Mouse (Mus musculus): ENCODE results near the gene Slc25a19. TPM values are rescaled to one million over a fixed set of nuclear protein-coding genes. Genes with fewer than 3 reads are reported as not detected.

Gene Slc25a19
- polyA plus RNA-seq, 1 experiment from 2014 or later = 24.0 TPM

DNA sequence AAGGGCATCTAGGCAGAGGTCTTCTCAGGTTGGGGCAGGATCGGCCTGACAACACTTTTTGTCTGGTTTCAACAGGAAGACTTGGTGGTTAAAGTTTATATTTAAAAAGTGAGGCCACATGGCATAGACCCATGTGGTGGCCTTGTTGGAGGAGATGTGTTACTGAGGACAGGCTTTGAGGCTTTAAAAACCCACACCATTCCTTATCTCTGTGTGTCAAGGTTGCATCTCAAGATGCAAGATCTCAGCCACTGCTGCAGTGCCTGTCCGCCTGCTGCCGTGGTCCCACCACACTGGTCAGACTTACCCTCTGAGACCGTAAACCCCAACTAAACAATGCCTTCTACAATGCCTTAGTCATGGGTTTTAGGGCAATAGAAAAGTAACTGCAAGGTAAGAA lies 29.8 kb downstream of the Slc25a19 start:
- Histone ChIP-seq H3K9ac (ENCODE audit: low read length) (no peak overlapping the region), H3K27ac (ENCODE audit: low read depth, low read length) (no peak overlapping the region), H3K4me2 (no peak overlapping the region), H3K9me3 (ENCODE audit: control insufficient read depth, low read length) (no peaks in the 10 kb centered on the region), H3K36me3 (ENCODE audit: control insufficient read depth, insufficient read depth, low read length) (peaks cover 15% of the 10 kb centered on the region), H3K27me3 (ENCODE audit: control insufficient read depth, insufficient read depth, low read length) (no peaks in the 10 kb centered on the region), H3K4me1 (ENCODE audit: control insufficient read depth, insufficient read depth, low read length) (peaks cover 10% of the 10 kb centered on the region), H3K4me3 (ENCODE audit: low read depth, low read length) (no peak overlapping the region)
- WGBS = 95% methylated on average over 4 of the region's 4 CpGs
- ATAC-seq (ENCODE audit: low FRiP score) (no peak), DNase-seq (ENCODE audit: low spot score, missing footprints) (no peak)

GRCm38 (mm10) chr11:115595209-115595608 lies 32.9 kb downstream of the Slc25a19 start:
- no peak for ATAC-seq (ENCODE audit: low FRiP score)
- no peak overlapping the region for H3K4me2 ChIP-seq
- no peaks in the 10 kb centered on the region for H3K27me3 ChIP-seq (ENCODE audit: control insufficient read depth, insufficient read depth, low read length)
- H3K4me3 ChIP-seq (ENCODE audit: low read depth, low read length) = no peak overlapping the region
- DNase-seq (ENCODE audit: low spot score, missing footprints) = no peak
- no peak overlapping the region for H3K9ac ChIP-seq (ENCODE audit: low read length)
- H3K27ac ChIP-seq (ENCODE audit: low read depth, low read length) = no peak overlapping the region
- no peaks in the 10 kb centered on the region for H3K4me1 ChIP-seq (ENCODE audit: control insufficient read depth, insufficient read depth, low read length)
- 97% methylated on average over 3 of the region's 3 CpGs for WGBS
- H3K36me3 ChIP-seq (ENCODE audit: control insufficient read depth, insufficient read depth, low read length) = peaks cover 25% of the 10 kb centered on the region
- no peaks in the 10 kb centered on the region for H3K9me3 ChIP-seq (ENCODE audit: control insufficient read depth, low read length)

- no peaks in the 10 kb centered on the region for H3K4me1 ChIP-seq (ENCODE audit: control insufficient read depth, insufficient read depth, low read length)
- H3K27ac ChIP-seq (ENCODE audit: low read depth, low read length) = no peak overlapping the region
- peak; percentile 59 for DNase-seq (ENCODE audit: low spot score, missing footprints)
- peaks cover 56% of the 10 kb centered on the region for H3K36me3 ChIP-seq (ENCODE audit: control insufficient read depth, insufficient read depth, low read length)
- no peak overlapping the region for H3K4me2 ChIP-seq
- 89% methylated on average over 2 of the region's 2 CpGs for WGBS
- H3K9ac ChIP-seq (ENCODE audit: low read length) = no peak overlapping the region
- no peak for ATAC-seq (ENCODE audit: low FRiP score)
- H3K9me3 ChIP-seq (ENCODE audit: control insufficient read depth, low read length) = no peaks in the 10 kb centered on the region
- no peaks in the 10 kb centered on the region for H3K27me3 ChIP-seq (ENCODE audit: control insufficient read depth, insufficient read depth, low read length)
- H3K4me3 ChIP-seq (ENCODE audit: low read depth, low read length) = no peak overlapping the region
Observed at GRCm38 (mm10) chr11:115590526-115591075, 37.5 kb downstream of the Slc25a19 start.

GRCm38 (mm10) chr11:115587984-115588383 lies 40.1 kb downstream of the Slc25a19 start:
- WGBS = 84% methylated on average over 9 of the region's 9 CpGs
- H3K9me3 ChIP-seq (ENCODE audit: control insufficient read depth, low read length) = no peaks in the 10 kb centered on the region
- no peak overlapping the region for H3K9ac ChIP-seq (ENCODE audit: low read length)
- ATAC-seq (ENCODE audit: low FRiP score) (no peak), DNase-seq (ENCODE audit: low spot score, missing footprints) (peak; percentile 39)
- no peak overlapping the region for H3K4me3 ChIP-seq (ENCODE audit: low read depth, low read length)
- no peaks in the 10 kb centered on the region for H3K4me1 ChIP-seq (ENCODE audit: control insufficient read depth, insufficient read depth, low read length)
- H3K4me2 ChIP-seq = no peak overlapping the region
- H3K27me3 ChIP-seq (ENCODE audit: control insufficient read depth, insufficient read depth, low read length) = no peaks in the 10 kb centered on the region
- H3K27ac ChIP-seq (ENCODE audit: low read depth, low read length) = no peak overlapping the region
- H3K36me3 ChIP-seq (ENCODE audit: control insufficient read depth, insufficient read depth, low read length) = peaks cover 59% of the 10 kb centered on the region

GRCm38 (mm10) chr11:115586403-115586802 lies 41.7 kb downstream of the Slc25a19 start:
- Histone ChIP-seq H3K4me1 (ENCODE audit: control insufficient read depth, insufficient read depth, low read length) (no peaks in the 10 kb centered on the region), H3K36me3 (ENCODE audit: control insufficient read depth, insufficient read depth, low read length) (peaks cover 62% of the 10 kb centered on the region), H3K9ac (ENCODE audit: low read length) (no peak overlapping the region), H3K27ac (ENCODE audit: low read depth, low read length) (no peak overlapping the region), H3K4me2 (no peak overlapping the region), H3K4me3 (ENCODE audit: low read depth, low read length) (no peak overlapping the region), H3K27me3 (ENCODE audit: control insufficient read depth, insufficient read depth, low read length) (no peaks in the 10 kb centered on the region), H3K9me3 (ENCODE audit: control insufficient read depth, low read length) (no peaks in the 10 kb centered on the region)
- 92% methylated on average over 9 of the region's 9 CpGs for WGBS
- DNase-seq (ENCODE audit: low spot score, missing footprints) (peak; percentile 77), ATAC-seq (ENCODE audit: low FRiP score) (no peak)

- no peak overlapping the region for H3K4me2 ChIP-seq
- H3K9me3 ChIP-seq (ENCODE audit: control insufficient read depth, low read length) = no peaks in the 10 kb centered on the region
- 93% methylated on average over 7 of the region's 7 CpGs for WGBS
- H3K4me3 ChIP-seq (ENCODE audit: low read depth, low read length) = no peak overlapping the region
- no peak for ATAC-seq (ENCODE audit: low FRiP score)
- DNase-seq (ENCODE audit: low spot score, missing footprints) = no peak
- no peaks in the 10 kb centered on the region for H3K27me3 ChIP-seq (ENCODE audit: control insufficient read depth, insufficient read depth, low read length)
- H3K4me1 ChIP-seq (ENCODE audit: control insufficient read depth, insufficient read depth, low read length) = no peaks in the 10 kb centered on the region
- no peak overlapping the region for H3K9ac ChIP-seq (ENCODE audit: low read length)
- H3K27ac ChIP-seq (ENCODE audit: low read depth, low read length) = no peak overlapping the region
- H3K36me3 ChIP-seq (ENCODE audit: control insufficient read depth, insufficient read depth, low read length) = peaks cover 61% of the 10 kb centered on the region
Observed at GRCm38 (mm10) chr11:115585573-115586100, 42.5 kb downstream of the Slc25a19 start.

- H3K4me2 ChIP-seq = no peak overlapping the region
- no peaks in the 10 kb centered on the region for H3K9me3 ChIP-seq (ENCODE audit: control insufficient read depth, low read length)
- DNase-seq (ENCODE audit: low spot score, missing footprints) (no peak), ATAC-seq (ENCODE audit: low FRiP score) (no peak)
- H3K27me3 ChIP-seq (ENCODE audit: control insufficient read depth, insufficient read depth, low read length) = no peaks in the 10 kb centered on the region
- H3K27ac ChIP-seq (ENCODE audit: low read depth, low read length) = no peak overlapping the region
- 87% methylated on average over 10 of the region's 10 CpGs for WGBS
- no peak overlapping the region for H3K9ac ChIP-seq (ENCODE audit: low read length)
- peaks cover 52% of the 10 kb centered on the region for H3K36me3 ChIP-seq (ENCODE audit: control insufficient read depth, insufficient read depth, low read length)
- no peak overlapping the region for H3K4me3 ChIP-seq (ENCODE audit: low read depth, low read length)
- H3K4me1 ChIP-seq (ENCODE audit: control insufficient read depth, insufficient read depth, low read length) = no peaks in the 10 kb centered on the region
Observed at GRCm38 (mm10) chr11:115584376-115585073, 43.6 kb downstream of the Slc25a19 start.

GRCm38 (mm10) chr11:115582913-115583606 lies 45.0 kb downstream of the Slc25a19 start:
- ATAC-seq (ENCODE audit: low FRiP score) = no peak
- Histone ChIP-seq H3K27ac (ENCODE audit: low read depth, low read length) (no peak overlapping the region), H3K4me1 (ENCODE audit: control insufficient read depth, insufficient read depth, low read length) (no peaks in the 10 kb centered on the region), H3K27me3 (ENCODE audit: control insufficient read depth, insufficient read depth, low read length) (no peaks in the 10 kb centered on the region), H3K9me3 (ENCODE audit: control insufficient read depth, low read length) (no peaks in the 10 kb centered on the region), H3K9ac (ENCODE audit: low read length) (no peak overlapping the region), H3K4me2 (no peak overlapping the region), H3K36me3 (ENCODE audit: control insufficient read depth, insufficient read depth, low read length) (peaks cover 46% of the 10 kb centered on the region), H3K4me3 (ENCODE audit: low read depth, low read length) (no peak overlapping the region)
- no peak for DNase-seq (ENCODE audit: low spot score, missing footprints)
- whole genome bisulfite sequencing = 89% methylated on average over 10 of the region's 10 CpGs

GRCm38 (mm10) chr11:115579080-115579479 lies 49.0 kb downstream of the Slc25a19 start:
- H3K9ac ChIP-seq (ENCODE audit: low read length) = no peak overlapping the region
- H3K9me3 ChIP-seq (ENCODE audit: control insufficient read depth, low read length) = no peaks in the 10 kb centered on the region
- ATAC-seq (ENCODE audit: low FRiP score) (no peak), DNase-seq (ENCODE audit: low spot score, missing footprints) (peak; percentile 84)
- no peak overlapping the region for H3K4me3 ChIP-seq (ENCODE audit: low read depth, low read length)
- peaks cover 19% of the 10 kb centered on the region for H3K36me3 ChIP-seq (ENCODE audit: control insufficient read depth, insufficient read depth, low read length)
- no peak overlapping the region for H3K4me2 ChIP-seq
- no peaks in the 10 kb centered on the region for H3K27me3 ChIP-seq (ENCODE audit: control insufficient read depth, insufficient read depth, low read length)
- no peaks in the 10 kb centered on the region for H3K4me1 ChIP-seq (ENCODE audit: control insufficient read depth, insufficient read depth, low read length)
- H3K27ac ChIP-seq (ENCODE audit: low read depth, low read length) = no peak overlapping the region

All from midbrain, embryonic 11.5 days (tissue).